Mouse (Mus musculus) intestine, embryonic 14.5 days (tissue): ENCODE measurements at regions not wholly inside any gene's neighbourhood (a gene's known extent, or its start where the extent isn't known, plus 50 kb on each side); places are given as distances from the start of the nearest gene placed in this dataset.

Source experiments
- ATAC-seq: fragments of 200-750 bp; cut with Nextera tagmentation; replicated peaks from 2 replicates; pipeline ENCODE4 v1.8.0; 2017; ENCODE audit warnings: low read depth, moderate number of reproducible peaks, moderate TSS enrichment, moderate library complexity; ENCODE audit not compliant: low FRiP score, low TSS enrichment
- DNase-seq: peaks from one replicate; pipeline ENCODE4 v3.0.0-alpha.2; 2018; ENCODE audit warnings: low spot score
- H3K27ac ChIP-seq: fragments of 300-500 bp; sonication (generic); 2 replicates; pipeline ENCODE4 v1.5.1; 2014; ENCODE audit warnings: low read depth, mild to moderate bottlenecking, control low read depth
- H3K27me3 ChIP-seq: fragments of 300-500 bp; sonication (generic); replicated peaks from 2 replicates; pipeline ENCODE4 v1.6.1; 2014; ENCODE audit warnings: low read length, control low read depth; ENCODE audit not compliant: control insufficient read depth, insufficient read depth
- H3K36me3 ChIP-seq: fragments of 300-500 bp; sonication (generic); 2 replicates; pipeline ENCODE4 v1.6.1; 2014; ENCODE audit warnings: low read length, control low read depth; ENCODE audit not compliant: control insufficient read depth, insufficient read depth
- H3K4me1 ChIP-seq: fragments of 300-500 bp; sonication (generic); replicated peaks from 2 replicates; pipeline ENCODE4 v1.6.1; 2014; ENCODE audit warnings: low read length, control low read depth, mixed read lengths; ENCODE audit not compliant: control insufficient read depth, insufficient read depth
- H3K4me2 ChIP-seq: fragments of 300-500 bp; sonication (generic); 2 replicates; pipeline ENCODE4 v1.6.1; 2014; ENCODE audit warnings: low read length
- H3K4me3 ChIP-seq: fragments of 300-500 bp; sonication (generic); 2 replicates; pipeline ENCODE4 v1.5.1; 2014; ENCODE audit warnings: low read depth, low read length, control low read depth, mixed read lengths
- H3K9ac ChIP-seq: fragments of 300-500 bp; sonication (generic); 2 replicates; pipeline ENCODE4 v1.6.1; 2014; ENCODE audit warnings: mild to moderate bottlenecking, low read length
- H3K9me3 ChIP-seq: fragments of 300-500 bp; sonication (generic); 2 replicates; pipeline ENCODE4 v1.6.1; 2016; ENCODE audit warnings: low read length, control low read depth; ENCODE audit not compliant: control insufficient read depth
- WGBS: fragments of 180-500 bp; shearing (Covaris S2); extraction: QIAGEN DNeasy Blood & Tissue Kit; methylation state at CpG from one replicate; pipeline ENCODE4 v1.1.7; 2014; 5-methylcytosine and 5-hydroxymethylcytosine counted together

DNA sequence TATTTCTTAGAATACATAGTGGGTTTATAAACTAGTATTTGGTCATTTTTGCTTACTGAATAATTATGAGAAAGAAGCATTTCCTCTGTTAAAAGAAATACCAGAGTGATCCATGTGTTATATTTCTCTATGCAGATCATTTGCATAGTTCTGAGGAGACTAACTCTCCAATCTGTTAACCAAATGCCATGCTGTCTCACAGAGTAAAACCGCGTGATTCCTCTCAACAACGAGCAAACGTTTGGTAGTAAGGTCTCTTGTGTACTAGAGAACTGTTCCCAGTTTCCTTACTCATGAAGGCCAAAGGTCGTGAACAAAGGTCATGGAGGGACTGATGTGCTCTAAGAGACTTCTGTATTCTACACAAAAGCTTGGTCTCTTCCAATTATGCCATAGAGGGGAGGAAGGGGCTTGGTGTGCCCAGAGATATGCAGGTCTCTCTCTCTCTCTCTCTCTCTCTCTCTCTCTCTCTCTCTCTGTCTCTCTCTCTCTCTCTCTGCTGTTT, 152.3 kb upstream of the Avpr1a start:
- Histone ChIP-seq H3K9ac (no peak overlapping the region), H3K4me2 (no peak overlapping the region), H3K9me3 (no peaks in the 10 kb centered on the region), H3K36me3 (no peaks in the 10 kb centered on the region), H3K4me3 (no peak overlapping the region), H3K27ac (no peak overlapping the region), H3K4me1 (no peaks in the 10 kb centered on the region), H3K27me3 (no peaks in the 10 kb centered on the region)
- no peak for DNase-seq
- 66% methylated on average over 5 of the region's 5 CpGs for WGBS
- no peak for ATAC-seq

DNA sequence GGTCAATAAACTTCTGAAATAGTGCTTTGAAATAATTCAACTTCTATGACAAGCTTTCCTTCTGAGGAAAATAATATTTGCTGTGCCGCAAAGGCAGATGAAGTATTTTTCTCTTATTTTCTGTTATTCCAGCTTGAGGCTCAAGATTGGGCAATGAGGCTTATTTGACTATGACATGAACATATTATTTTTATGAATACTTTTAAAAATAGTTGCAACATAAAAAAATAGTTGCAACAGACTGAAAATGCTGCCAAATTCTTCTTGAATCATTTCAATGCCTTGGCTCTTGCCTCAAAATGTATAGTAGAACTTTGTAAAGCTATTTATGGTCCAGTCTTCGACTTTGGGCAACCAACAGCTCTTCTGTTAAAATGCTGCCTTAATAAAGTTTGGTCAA, 156.7 kb upstream of the Avpr1a start:
- no peaks in the 10 kb centered on the region for H3K4me1 ChIP-seq
- H3K27ac ChIP-seq: no peak overlapping the region
- 83% methylated on average over 2 of the region's 2 CpGs for WGBS
- no peak overlapping the region for H3K9ac ChIP-seq
- DNase-seq (no peak), ATAC-seq (no peak)
- no peaks in the 10 kb centered on the region for H3K27me3 ChIP-seq
- H3K4me3 ChIP-seq: no peak overlapping the region
- no peaks in the 10 kb centered on the region for H3K36me3 ChIP-seq
- H3K9me3 ChIP-seq: no peaks in the 10 kb centered on the region
- H3K4me2 ChIP-seq: no peak overlapping the region

DNA sequence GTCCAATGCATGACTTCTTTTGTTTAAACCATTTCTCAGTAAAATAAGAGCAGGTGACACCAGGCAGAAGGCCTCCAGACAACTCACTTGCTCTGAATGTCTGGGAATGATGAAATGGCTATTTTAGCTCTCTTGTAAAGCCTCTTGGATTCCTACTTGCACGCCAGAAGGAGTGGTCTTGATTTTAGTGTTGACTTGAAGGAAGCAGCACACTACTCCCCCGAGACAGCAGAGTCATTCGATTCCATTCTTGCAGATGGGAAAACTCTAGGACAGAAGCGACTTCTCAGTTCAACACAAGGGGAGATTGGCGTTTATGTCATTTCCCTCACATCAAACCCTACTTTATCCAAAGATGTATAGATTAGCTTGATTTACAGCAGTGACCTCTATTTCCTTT, 157.2 kb upstream of the Avpr1a start:
- no peak for ATAC-seq
- Histone ChIP-seq H3K9me3 (no peaks in the 10 kb centered on the region), H3K4me1 (no peaks in the 10 kb centered on the region), H3K4me2 (no peak overlapping the region), H3K4me3 (no peak overlapping the region), H3K9ac (no peak overlapping the region), H3K27me3 (no peaks in the 10 kb centered on the region), H3K27ac (no peak overlapping the region), H3K36me3 (no peaks in the 10 kb centered on the region)
- no peak for DNase-seq
- WGBS: 68% methylated on average over 5 of the region's 5 CpGs

GRCm38 (mm10) chr10:122274885-122275284, 173.4 kb upstream of the Avpr1a start:
- Histone ChIP-seq H3K4me3 (no peak overlapping the region), H3K36me3 (no peaks in the 10 kb centered on the region), H3K27ac (no peak overlapping the region), H3K9ac (no peak overlapping the region), H3K9me3 (no peaks in the 10 kb centered on the region), H3K4me1 (no peaks in the 10 kb centered on the region), H3K4me2 (no peak overlapping the region), H3K27me3 (no peaks in the 10 kb centered on the region)
- WGBS: 47% methylated on average over 1 of the region's 1 CpGs
- no peak for DNase-seq
- no peak for ATAC-seq

DNA sequence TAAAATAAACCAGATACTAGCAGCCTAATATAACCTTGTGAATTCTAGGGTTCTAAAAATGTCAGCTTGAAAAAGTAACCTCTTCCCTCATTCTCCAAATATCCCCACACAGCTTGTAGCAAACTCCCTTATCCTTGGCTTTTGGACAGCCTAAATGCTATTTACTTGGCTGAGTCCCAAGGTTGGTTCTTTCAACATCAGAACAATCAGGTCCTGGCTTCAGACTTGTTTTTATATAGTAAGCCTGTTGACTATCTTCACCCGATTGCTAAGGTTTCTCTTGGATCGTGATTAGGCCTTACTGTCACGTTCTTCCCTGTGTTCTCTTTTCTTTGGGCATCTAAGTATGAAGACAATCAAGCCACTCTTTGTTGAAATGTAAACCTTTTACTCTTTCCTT, 174.1 kb upstream of the Avpr1a start:
- no peaks in the 10 kb centered on the region for H3K9me3 ChIP-seq
- 71% methylated on average over 3 of the region's 3 CpGs for WGBS
- no peak overlapping the region for H3K27ac ChIP-seq
- H3K9ac ChIP-seq: no peak overlapping the region
- ATAC-seq (no peak), DNase-seq (no peak)
- no peak overlapping the region for H3K4me3 ChIP-seq
- no peak overlapping the region for H3K4me2 ChIP-seq
- no peaks in the 10 kb centered on the region for H3K27me3 ChIP-seq
- no peaks in the 10 kb centered on the region for H3K4me1 ChIP-seq
- no peaks in the 10 kb centered on the region for H3K36me3 ChIP-seq

DNA sequence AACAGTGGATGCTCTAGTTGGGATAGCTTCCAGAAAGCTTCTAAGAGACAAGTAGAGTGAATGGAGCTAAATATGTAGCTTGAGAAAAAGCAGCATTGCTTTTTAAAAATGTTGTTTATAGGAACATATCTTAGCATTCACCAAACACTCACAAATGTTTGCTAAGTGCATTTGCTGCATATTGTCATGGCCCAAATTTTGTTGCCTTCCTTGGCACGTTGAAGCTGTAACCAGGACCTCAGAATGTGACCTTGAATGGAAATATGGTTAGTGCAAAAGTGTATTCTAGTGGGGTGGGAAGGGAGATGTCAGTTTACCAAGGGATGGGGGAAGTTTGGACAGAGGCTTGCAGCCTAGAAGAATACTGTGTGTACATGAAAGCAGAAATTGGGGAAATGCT, 166.9 kb upstream of the Rxylt1 start:
- Histone ChIP-seq H3K27ac (no peak overlapping the region), H3K27me3 (no peaks in the 10 kb centered on the region), H3K4me1 (no peaks in the 10 kb centered on the region), H3K4me3 (no peak overlapping the region), H3K4me2 (no peak overlapping the region), H3K36me3 (no peaks in the 10 kb centered on the region), H3K9ac (no peak overlapping the region), H3K9me3 (no peaks in the 10 kb centered on the region)
- WGBS: 44% methylated on average over 1 of the region's 1 CpGs
- ATAC-seq (no peak), DNase-seq (no peak)

GRCm38 (mm10) chr10:122259354-122259753, 162.2 kb upstream of the Rxylt1 start:
- WGBS: 32% methylated on average over 4 of the region's 4 CpGs

GRCm38 (mm10) chr10:122258711-122259110, 161.5 kb upstream of the Rxylt1 start:
- Histone ChIP-seq H3K9me3 (no peaks in the 10 kb centered on the region), H3K4me2 (no peak overlapping the region), H3K27ac (no peak overlapping the region), H3K27me3 (no peaks in the 10 kb centered on the region), H3K36me3 (no peaks in the 10 kb centered on the region), H3K4me3 (no peak overlapping the region), H3K4me1 (no peaks in the 10 kb centered on the region), H3K9ac (no peak overlapping the region)
- no peak for DNase-seq
- 72% methylated on average over 3 of the region's 3 CpGs for WGBS
- ATAC-seq: no peak

More at GRCm38 (mm10) chr10:122259354-122259753, 162.2 kb upstream of the Rxylt1 start:
- no peaks in the 10 kb centered on the region for H3K27me3 ChIP-seq
- DNase-seq: no peak
- no peak overlapping the region for H3K4me2 ChIP-seq
- no peak overlapping the region for H3K4me3 ChIP-seq
- H3K9me3 ChIP-seq: no peaks in the 10 kb centered on the region
- ATAC-seq: no peak
- H3K27ac ChIP-seq: no peak overlapping the region
- H3K9ac ChIP-seq: no peak overlapping the region
- H3K4me1 ChIP-seq: no peaks in the 10 kb centered on the region
- no peaks in the 10 kb centered on the region for H3K36me3 ChIP-seq

DNA sequence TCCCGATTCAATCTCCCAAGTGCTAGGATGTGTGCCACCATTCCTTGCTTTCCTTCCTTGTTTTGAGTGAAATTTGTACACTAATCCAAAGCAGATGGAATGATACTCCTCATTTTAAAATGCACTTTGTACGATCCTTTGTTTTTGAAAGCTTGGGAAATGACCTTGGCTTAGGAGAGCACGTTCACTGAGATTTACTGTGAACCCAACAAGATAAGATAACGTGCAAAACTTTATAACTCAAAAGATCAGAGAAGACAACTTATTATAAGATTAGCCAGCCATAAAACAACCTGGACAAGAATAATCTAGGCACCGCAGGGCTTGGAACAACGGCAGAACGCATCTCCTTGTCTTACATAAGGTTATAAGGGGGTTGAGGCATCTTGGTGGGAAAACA, 134.6 kb upstream of the Rxylt1 start:
- no peak for DNase-seq
- no peak overlapping the region for H3K4me2 ChIP-seq
- no peak for ATAC-seq
- WGBS: 59% methylated on average over 7 of the region's 7 CpGs
- H3K36me3 ChIP-seq: no peaks in the 10 kb centered on the region
- no peaks in the 10 kb centered on the region for H3K9me3 ChIP-seq
- H3K9ac ChIP-seq: no peak overlapping the region
- no peak overlapping the region for H3K27ac ChIP-seq
- no peaks in the 10 kb centered on the region for H3K27me3 ChIP-seq
- H3K4me3 ChIP-seq: no peak overlapping the region
- H3K4me1 ChIP-seq: peaks cover 4% of the 10 kb centered on the region; the same call in 1 of the 2 replicates
